Mouse (Mus musculus) thymus, postnatal 14 days (tissue): ENCODE data around the gene Pdia2.
"Not testable (repeated sequence)": the region's sequence is repeated elsewhere in the genome, so short reads cannot be mapped to it uniquely, and the experiment has no call there.

ENCODE experiments used
- DNase-seq: peaks from one replicate; pipeline ENCODE4 v3.0.0; 2021

Gene Pdia2

DNA sequence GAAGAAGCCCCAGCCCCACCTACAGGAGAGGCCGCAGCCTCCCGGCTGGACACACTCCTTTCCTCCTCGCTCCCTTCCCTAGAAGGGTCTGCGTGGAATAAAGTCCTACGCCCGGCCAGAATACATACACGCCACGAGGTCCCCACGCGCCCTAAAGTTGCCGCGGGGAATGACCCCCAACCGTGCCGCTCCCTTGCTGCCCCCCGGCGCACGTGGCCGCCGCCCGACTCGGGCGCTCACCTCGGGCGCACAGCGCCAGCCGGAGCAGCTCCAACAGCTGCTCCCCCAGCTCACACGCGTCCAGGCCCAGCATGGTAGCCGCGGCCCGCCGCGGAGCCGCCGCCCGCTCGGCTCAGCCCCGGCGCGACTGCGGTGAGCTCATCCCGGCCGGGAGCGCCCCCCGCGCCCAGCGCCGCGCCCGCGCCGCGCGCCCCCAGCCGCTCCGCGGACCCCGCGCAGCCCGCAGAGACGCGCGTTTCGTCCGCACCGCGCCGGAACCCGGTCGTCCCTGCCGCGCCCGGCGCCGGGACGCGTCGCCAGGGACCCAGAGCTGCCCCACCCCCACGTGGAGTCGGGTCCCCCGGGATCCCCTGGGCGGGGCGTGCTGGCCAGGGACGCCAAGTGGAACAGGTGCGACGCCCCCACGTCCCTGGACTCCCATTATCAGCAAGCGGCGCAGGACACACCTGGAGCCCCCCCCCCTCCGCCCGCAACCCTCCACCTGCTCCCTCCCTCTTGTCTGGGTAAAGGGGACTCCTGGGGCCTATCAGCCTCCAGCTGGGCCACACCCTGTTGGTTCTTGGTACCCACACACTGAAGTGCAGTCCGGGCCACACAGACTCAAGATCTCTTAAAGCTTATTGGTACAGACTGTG lies 2.2 kb upstream of the Pdia2 start:
- peak; percentile 24 for DNase-seq

DNA sequence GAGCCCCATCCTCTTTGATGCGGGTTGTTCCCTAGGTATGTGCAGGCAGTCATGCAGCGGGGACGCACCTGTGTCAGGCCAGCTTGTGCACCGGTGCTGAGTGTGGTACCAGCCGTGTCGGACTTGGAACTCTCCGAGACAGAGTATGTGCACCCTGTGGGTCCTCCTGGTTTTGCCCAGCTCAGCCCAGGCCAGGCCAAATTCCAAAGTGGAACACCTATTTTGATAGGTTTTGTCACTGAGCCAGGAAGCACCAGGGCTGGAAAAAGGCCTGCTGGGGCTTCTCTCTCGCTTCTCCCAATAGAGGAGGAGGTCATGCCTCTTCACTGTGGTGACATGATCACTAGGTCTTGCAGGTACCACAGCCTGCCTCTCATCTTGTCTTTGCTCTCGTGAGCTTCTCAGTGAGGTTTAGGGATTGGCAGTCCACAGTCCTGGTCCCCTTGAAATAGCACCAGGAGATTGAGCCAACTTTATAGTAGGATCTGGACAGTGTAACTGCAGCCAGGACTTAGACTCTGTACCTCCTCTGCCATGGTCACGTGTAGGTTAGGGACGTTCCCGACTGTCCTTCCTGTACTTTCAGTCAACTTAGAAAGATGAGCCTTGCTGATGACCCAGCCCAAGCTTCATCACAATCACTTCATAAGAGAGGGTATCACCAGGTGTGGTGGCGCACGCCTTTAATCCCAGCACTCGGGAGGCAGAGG lies 6.3 kb downstream of the Pdia2 start:
- no peak for DNase-seq

DNA sequence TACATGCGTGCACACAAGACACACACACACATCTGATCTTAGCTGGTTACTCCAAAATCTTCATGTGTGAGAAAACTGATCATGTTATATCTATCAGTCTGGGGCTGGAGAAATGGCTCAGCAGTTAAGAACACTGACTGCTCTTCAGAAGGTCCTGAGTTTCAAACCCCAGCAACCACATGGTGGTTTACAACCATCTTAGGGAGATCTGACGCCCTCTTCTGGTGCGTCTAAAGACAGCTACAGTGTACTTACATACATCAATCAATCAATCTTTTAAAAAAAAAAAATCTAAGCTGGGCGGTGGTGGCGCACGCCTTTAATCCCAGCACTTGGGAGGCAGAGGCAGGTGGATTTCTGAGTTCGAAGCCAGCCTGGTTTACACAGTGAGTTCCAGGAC lies 7.4 kb downstream of the Pdia2 start:
- not testable (repeated sequence) for DNase-seq

DNA sequence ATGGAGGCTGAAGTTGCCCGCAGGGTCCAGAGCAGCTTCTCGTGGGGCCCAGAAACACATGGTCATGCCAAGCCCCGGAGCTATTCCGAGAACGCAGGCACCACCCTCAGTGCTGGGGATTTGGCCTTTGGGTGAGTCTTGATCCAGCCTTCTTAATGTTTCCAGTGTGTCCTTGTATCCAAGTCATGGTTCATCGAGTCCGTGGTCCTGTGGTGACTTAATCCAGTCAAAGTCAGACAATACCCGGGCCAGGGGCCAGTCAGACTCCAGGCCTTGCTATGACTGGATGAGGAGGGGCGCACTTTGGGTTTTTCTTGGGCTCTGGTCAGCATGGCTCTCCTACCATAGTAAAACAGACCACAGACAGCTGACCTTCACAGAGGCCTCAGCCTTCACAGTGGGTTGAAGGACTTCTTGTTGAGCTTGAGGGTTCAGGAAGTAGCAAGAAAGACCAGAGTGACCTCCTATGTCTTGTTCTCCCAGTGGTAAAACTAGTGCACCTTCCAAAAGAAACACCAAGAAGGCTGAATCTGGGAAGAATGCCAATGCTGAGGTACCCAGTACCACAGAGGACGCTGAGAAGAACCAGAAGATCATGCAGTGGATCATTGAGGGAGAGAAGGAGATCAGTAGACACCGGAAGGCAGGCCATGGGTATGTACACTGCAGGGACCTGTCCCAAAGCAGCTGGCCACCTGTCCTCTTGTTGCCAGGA lies 10.6 kb downstream of the Pdia2 start:
- DNase-seq: no peak

DNA sequence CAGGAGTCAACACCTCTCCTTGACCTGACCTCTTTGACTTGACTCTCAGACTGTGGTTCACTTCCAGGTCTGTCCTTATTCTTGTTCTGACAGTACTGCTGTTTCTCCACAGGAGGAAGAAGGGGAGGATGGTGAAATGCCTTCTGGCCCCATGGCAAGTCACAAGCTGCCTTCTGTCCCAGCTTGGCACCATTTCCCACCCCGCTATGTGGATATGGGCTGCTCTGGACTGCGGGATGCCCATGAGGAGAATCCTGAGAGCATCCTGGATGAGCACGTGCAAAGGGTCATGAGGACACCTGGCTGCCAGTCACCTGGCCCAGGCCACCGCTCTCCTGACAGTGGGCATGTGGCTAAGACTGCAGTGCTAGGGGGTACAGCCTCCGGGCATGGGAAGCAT lies 11.3 kb downstream of the Pdia2 start:
- DNase-seq: no peak

DNA sequence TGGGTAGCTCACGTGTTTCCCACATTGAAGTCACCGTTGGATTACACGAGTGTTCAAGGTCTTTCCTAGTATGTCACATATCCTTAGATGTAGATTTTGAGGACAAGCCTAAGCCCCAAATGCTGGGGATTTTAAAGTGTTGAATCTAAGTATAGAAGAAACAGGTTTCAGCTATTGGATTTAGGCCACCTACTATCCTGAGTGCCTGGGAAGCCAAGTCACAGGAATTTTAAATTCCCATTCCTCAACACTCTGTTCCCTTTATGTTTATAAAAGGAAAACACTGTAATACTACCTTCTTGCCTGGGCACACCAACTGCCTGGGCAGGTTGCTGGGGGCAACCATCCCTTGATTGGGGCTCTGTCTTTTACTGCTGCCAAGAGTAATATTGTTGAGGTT lies 17.7 kb downstream of the Pdia2 start:
- no peak for DNase-seq

DNA sequence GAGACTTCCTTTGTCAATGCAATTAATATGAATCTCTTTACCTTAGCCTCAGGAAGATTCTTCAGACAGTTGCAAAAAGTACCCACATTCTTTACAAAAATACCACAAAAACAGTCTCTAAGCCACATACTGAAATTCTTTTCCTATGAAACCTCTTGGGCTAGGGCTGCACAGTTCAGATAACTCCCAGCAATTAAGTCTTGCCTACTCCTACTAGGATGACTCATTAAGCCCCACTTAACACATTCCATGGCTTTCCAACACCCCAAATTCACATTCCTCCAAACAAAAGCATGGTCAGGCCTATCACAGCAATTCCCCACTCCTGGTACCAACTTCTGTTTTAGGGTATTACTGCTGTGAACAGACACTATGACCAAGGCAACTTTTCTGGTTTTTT lies 20.3 kb downstream of the Pdia2 start:
- DNase-seq: no peak

DNA sequence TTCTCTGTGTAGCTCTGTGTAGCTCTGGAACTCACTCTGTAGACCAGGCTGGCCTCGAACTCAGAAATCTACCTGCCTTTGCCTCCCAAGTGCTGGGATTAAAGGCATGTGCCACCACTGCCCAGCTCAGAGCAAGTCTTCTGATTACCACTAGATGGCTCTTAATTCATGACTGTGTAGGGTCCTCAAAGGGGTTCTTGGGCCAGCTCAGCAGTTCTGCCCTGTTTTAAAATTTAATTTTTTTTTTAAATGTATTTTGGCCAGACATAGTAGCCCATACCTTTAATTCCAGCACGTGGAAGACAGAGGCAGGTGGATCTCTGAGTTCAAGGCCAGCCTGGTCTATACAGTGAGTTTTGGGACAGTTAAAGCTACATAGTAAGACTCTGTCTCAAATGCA lies 23.6 kb downstream of the Pdia2 start:
- not testable (repeated sequence) for DNase-seq

DNA sequence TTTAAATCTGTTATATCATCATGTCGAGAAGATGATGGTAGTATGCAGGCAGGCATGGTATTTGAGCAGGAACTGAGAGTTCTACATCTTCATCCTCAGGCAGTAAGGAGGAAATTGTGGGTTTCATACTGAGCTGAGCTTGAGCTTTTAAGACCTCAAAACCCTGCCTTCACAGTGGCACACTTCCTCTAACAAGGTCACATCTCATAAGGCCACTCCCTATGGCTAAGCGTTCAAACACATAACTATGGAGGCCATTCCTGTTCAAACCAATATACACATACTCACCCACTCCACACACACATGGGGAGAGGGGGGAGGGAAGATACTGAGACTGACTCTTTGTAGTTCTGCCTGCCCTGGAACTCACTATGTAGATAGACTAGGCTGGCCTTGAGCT lies 30.8 kb downstream of the Pdia2 start:
- DNase-seq: peak; percentile 49

DNA sequence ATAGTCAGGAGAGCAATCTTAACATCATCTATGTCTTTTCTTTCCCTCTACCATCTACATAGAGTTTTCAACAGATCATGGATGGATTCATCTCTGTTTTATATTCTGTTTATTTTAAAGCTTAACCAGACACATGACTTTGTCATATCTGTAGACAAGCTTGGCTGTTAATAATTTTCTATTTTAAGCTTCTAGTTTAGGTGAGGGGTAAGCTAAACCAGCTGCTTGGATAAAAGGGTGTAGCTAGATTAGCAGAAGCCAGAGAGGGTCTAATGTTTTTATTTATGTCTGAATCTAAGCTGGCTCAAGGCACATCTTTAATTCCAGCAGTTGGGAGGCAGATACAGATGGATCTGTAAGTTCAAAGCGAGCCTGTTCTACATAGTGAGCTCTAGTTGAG lies 36.2 kb downstream of the Pdia2 start:
- no peak for DNase-seq

DNA sequence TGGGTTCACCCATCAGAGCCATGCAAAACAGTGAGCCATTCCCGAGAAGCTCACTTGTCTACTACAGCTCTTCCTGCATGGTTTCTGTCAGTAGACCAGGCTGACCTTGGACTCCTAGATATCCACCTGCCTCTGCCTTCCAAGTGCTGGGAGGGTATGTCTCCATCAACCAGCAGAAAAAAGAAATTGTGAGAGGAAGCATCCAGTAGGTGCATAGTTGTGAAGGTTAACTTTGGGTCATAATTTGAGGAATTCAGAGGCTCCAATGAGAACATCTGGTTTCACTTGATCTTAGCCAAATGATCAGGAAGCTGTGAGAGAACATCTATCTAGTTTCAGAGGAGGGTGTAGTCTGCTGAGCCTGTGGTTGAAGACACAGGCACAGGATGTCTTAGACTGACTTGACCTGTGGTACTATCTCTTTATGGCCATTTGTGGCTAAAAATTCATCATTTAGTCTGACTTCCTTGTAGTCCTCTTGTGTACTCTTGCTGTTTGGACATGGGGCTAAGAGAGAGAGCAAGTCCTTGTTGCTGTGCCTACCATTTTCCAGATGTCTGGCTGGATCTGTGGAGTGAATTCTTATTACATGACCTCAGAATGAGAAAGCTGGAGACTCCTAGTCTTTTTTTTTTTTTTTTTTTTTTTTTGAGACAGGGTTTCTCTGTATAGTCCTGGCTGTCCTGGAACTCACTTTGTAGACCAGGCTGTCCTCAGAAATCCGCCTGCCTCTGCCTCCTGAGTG lies 46.8 kb downstream of the Pdia2 start:
- no peak for DNase-seq

DNA sequence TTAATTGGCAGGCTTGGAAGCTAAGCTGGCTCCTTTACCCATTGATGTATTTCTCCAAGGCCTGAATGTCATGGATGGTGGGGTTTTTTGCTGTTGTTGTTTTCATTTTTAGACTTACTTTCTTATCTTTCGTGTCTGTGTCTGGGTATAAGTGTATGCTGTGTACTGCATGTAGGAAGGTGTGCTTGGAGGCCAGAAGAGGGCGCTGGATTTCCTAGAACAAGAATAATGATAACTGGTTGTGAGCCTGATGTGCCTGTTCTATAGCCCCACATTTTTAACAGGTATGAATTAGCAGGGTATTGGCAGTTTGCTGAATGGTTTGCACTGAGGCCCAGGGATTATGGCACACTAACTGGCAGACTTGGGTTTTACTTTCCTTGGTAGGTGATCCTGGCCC lies 49.8 kb downstream of the Pdia2 start:
- DNase-seq: no peak
